Mouse (Mus musculus) G1E (cell line): ENCODE results near the gene Mrps26.

ENCODE experiments used
- CTCF ChIP-seq: IDR thresholded peaks from 2 replicates; pipeline ENCODE4 v1.5.1; 2012; ENCODE audit warnings: low read depth, low read length, inconsistent platforms, mixed read lengths
- GATA1 ChIP-seq: IDR thresholded peaks from 2 replicates; pipeline ENCODE4 v1.6.1; 2012; ENCODE audit warnings: borderline replicate concordance, low read length, inconsistent platforms, mixed read lengths

DNA sequence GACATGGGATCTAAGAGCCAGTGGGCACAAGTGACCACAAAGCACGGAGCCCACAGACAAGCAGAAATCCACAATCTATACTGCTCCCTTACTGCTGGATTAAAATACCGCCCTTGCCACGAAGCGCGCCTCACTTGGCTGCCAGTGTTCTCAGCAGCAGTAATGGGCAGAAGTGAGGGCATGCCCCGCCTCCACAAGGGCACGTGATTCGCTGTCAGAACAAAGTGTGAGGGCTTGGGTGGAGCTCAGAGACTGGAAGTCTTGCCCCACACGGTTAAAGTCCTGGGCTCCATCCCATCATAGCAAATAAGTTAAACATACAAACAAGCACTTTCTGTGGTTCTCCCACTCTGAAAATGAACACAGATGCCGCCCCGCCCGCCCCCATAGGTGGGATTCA is 14.1 kb downstream of the Mrps26 start:
- TF ChIP-seq CTCF (no peak), GATA1 (no peak)
